Mouse (Mus musculus): ENCODE results near the gene Foxd1. TPM values are rescaled to one million over a fixed set of nuclear protein-coding genes. Genes with fewer than 3 reads are reported as not detected.
A peak's percentile ranks its signal among the peaks of the same experiment; 100 is the strongest.

The Foxd1 gene
- 1 to 10 TPM; 1.5 to 1.9 TPM for total RNA-seq (2021)
- long read RNA-seq, experiment 1, full-length matches to known transcripts = 2 of 2 reads
- long read RNA-seq, experiment 1, partial matches to known transcripts = 0 of 2 reads
- long read RNA-seq, experiment 1, other reads (novel, unspliced or antisense) = 0 of 2 reads
- long read RNA-seq, experiment 2, full-length matches to known transcripts = 3 of 3 reads
- long read RNA-seq, experiment 2, partial matches to known transcripts = 0 of 3 reads
- long read RNA-seq, experiment 2, other reads (novel, unspliced or antisense) = 0 of 3 reads

DNA sequence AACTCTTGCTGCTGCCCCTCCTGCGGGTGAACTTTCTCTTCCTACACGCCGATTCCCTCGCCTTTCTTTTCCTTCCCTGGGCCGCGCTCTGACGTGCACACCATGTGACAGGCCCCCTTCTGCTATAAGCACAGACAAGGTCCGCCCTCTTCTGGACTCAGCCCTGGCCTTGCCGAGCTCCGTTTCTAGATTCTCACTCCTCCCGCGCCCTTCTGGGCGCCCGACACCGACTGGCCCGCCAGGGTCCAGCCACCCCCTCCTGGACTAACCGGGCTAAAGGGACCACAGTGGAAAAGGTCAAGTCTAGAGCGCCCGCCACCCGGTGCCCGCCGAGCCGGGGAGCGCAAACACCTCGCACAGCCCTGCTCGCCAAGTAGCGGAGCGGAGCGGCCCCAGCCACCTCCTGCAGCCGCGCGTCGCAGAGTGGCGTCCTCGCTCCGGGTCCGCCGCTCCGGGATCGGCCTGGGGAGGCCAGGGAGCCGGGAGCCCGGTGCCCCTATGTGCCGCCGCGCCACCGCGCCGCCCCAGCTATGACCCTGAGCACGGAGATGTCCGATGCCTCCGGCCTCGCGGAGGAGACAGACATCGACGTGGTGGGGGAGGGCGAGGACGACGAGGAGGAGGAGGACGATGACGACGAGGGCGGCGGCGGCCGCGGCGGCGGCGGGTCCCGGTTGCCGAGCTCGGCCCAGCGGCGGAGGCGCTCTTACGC lies at the start of gene Foxd1:
Gene Foxd1, plus strand, starts transcription at position 153 of the 712 bp plus-strand sequence.
- intact Hi-C loops (cut with DNase I) = loop anchor here (5.0 kb wide), 2 partner anchors 218 to 233 kb away; no protein-coding TSS in a partner anchor
- peak in 1 of 2 experiments; percentile 19 for DNase-seq (ENCODE audit: extremely low spot score in 1 of 2, low spot score in 2 of 2)
- TF ChIP-seq CTCF (IDR thresholded peaks at IDR 0.05) = no peak
- H3K4me3 ChIP-seq = peak within 1 kb of the TSS; percentile 28
- no peak within 1 kb of the TSS for H3K27ac ChIP-seq

DNA sequence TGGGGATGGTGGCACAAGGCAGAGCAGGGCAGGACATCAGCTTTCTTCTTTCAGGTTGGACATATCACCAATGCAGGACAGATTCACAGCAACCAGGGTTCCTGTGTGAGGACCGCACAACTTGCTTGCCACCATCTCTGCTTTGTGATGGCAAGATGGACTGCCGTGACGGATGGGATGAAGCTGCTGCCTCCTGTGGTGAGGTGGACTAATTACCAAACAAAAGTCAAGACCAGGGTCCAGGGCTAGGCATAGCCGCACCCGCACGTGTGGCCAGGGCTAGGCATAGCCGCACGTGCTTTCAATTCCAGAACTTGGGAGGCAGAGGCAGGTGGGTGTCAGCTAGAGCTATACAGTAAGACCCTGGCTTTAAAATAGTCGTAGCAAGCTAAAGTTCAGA lies 48.8 kb upstream of the Foxd1 start:
- no peak; the same call in 1 of the 2 replicates for TF ChIP-seq CTCF (IDR thresholded peaks at IDR 0.05)
- no peak overlapping the region for H3K27ac ChIP-seq
- no peak for DNase-seq (ENCODE audit: extremely low spot score in 1 of 2, low spot score in 2 of 2)
- H3K4me3 ChIP-seq = no peak overlapping the region
- intact Hi-C loops (cut with DNase I) = no loop called here

DNA sequence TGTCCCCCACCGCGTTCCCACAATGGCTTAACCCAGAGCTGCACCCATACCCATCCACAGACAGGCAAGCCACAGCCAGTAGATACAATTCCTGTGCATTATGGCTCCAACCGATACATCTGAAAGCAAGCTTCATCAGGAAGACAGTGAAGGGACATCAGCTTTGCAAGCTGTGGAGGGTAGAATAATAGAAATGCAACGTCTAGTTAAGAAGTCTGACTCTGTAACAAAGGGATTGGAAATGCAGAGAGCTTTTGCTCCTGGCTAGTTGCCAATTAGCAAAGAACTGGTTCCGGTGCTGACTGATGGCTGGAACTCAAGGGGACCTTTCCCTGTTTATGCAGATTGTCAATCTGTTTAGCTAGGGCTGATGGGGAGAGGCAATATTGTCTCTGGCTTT lies 47.6 kb upstream of the Foxd1 start:
- DNase-seq (ENCODE audit: extremely low spot score in 1 of 2, low spot score in 2 of 2) = no peak
- no peak for TF ChIP-seq CTCF (IDR thresholded peaks at IDR 0.05)
- intact Hi-C loops (cut with DNase I) = no loop called here
- Histone ChIP-seq H3K4me3 (no peak overlapping the region), H3K27ac (no peak overlapping the region)

DNA sequence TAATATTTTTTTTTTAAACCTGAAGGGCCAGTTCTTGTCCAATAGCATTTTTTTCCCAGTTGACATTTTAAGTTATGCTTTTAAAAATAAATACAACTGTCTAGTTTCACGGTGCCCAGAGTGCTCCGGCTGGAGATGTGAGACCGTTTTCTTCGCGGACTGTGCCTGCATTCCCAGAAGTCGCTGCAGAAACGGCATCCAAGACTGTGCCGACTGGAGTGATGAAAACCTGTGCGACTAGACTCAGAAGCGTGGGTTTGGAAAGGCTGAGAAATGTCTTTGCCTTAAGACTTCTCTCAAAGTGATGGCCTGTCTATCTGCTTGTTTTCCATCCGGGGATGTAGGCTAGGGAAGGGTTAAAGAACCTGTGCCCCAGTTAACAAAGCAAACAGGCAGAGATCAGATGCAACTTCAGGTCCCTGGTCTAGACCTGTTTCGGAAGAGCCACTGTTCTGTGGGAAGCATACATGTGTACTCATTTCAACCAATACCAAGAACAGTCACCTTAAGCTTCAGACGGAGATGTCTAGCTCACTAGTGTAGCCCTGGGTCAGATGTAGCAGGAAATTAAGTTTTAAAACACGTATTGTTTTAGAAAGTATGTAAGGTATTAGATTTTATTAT lies 47.1 kb upstream of the Foxd1 start:
- intact Hi-C loops (cut with DNase I) = no loop called here
- no peak overlapping the region for H3K4me3 ChIP-seq
- no peak for TF ChIP-seq CTCF (IDR thresholded peaks at IDR 0.05)
- H3K27ac ChIP-seq = no peak overlapping the region
- DNase-seq (ENCODE audit: extremely low spot score in 1 of 2, low spot score in 2 of 2) = peak in 1 of 2 experiments; percentile 19

DNA sequence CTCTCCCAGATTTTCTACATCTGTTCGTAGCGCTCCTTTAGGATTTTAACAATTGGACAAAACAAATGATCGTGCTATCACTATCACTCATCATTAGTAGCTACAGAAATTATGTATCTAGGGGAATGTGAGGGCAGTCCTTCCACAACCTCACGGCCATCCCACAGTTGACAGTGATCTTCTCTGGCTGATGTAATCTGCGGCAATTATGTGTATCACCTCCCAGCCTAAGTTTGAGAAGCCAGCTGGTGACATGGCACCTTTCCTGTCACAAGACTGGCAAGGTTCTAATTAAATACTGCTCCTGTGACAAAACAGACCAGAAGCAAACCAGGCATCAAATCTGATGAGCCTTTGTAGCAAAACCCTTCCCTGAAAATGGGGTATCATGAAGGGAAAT lies 46.0 kb upstream of the Foxd1 start:
- no peak for DNase-seq (ENCODE audit: extremely low spot score in 1 of 2, low spot score in 2 of 2)
- H3K4me3 ChIP-seq = no peak overlapping the region
- intact Hi-C loops (cut with DNase I) = no loop called here
- H3K27ac ChIP-seq = no peak overlapping the region
- no peak for TF ChIP-seq CTCF (IDR thresholded peaks at IDR 0.05)

DNA sequence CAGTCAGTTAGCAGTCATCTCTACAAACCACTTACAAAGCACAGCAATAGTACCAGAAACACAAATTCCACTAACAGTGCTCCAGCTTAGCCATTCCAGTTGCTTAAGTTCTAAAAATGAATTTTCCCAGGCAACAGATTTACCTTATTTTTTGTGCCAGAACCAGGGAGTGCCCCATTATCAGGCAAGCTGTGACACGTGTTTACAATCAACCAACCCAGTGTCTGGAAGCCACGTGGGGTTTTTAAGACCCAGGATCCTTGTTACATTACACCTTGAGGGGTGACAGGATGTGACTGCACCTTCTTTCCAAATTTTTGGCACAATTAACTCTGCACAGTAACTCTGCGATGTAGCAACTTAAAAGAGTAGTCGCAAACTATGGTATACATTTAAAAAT lies 45.3 kb upstream of the Foxd1 start:
- TF ChIP-seq CTCF (IDR thresholded peaks at IDR 0.05) = no peak
- intact Hi-C loops (cut with DNase I) = no loop called here
- H3K4me3 ChIP-seq = no peak overlapping the region
- no peak overlapping the region for H3K27ac ChIP-seq
- no peak for DNase-seq (ENCODE audit: extremely low spot score in 1 of 2, low spot score in 2 of 2)

DNA sequence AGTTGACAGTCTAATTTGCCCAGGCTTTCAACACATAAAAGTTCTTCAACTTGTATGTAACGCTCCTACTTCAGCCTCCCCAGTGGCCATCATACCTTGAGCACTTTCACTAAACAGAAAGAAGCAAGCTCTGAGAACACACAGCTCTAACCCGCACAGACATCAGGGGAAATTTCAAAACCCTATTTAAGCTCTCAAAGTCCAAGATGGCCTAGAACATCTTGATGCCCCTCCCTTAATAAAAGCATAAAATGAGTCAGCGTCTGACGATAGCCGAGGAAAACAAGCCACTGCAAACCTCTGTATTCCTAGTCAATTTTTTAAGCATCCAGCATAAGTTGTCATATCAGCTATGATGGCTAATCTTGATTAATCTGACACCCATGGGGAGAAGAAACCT lies 42.4 kb upstream of the Foxd1 start:
- no peak for TF ChIP-seq CTCF (IDR thresholded peaks at IDR 0.05)
- intact Hi-C loops (cut with DNase I) = loop anchor here (10.0 kb wide), 1 partner anchor 413 kb away; no protein-coding TSS in a partner anchor
- Histone ChIP-seq H3K4me3 (no peak overlapping the region), H3K27ac (no peak overlapping the region)
- no peak for DNase-seq (ENCODE audit: extremely low spot score in 1 of 2, low spot score in 2 of 2)

DNA sequence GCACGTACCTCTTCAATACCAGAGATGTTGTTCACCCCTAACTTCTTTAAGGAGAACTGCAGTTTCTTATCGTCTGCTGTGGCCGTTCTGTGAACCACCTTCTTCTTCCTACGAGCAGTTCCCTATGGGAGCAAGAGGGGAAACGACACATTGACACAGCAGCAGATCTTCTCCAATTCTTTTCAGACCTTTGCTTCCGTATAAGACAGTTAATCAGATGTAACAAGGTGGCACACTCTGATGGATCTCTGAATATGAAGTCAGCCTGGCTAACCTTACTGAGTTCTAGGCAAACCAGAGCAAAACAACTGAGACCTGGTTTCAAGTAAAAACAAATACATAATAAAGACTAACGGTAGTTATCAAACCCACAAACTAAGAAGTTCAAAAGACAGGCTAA lies 40.4 kb upstream of the Foxd1 start:
- intact Hi-C loops (cut with DNase I) = loop anchor here (10.0 kb wide), 1 partner anchor 411 kb away; no protein-coding TSS in a partner anchor
- Histone ChIP-seq H3K27ac (no peak overlapping the region), H3K4me3 (no peak overlapping the region)
- no peak for TF ChIP-seq CTCF (IDR thresholded peaks at IDR 0.05)
- no peak for DNase-seq (ENCODE audit: extremely low spot score in 1 of 2, low spot score in 2 of 2)

DNA sequence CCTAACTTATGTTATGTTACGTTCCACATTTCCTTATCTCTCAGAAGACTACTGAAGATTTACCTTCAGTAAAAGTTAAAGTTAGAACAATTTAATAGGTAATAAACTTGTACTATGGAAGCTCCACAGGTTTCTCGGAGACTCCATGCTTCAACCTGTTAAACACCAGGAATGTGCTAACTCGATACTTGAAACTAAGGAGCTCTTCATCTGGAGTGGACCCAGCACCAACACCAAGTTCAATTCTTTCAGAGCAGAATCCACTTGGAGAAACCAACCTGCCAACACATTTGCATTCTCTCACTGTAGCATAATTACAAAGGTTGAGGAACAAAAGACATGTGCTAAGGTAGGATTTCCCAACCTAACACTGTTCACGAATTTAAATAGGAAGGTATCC lies 38.9 kb upstream of the Foxd1 start:
- no peak for TF ChIP-seq CTCF (IDR thresholded peaks at IDR 0.05)
- no peak for DNase-seq (ENCODE audit: extremely low spot score in 1 of 2, low spot score in 2 of 2)
- H3K27ac ChIP-seq = no peak overlapping the region
- no peak overlapping the region for H3K4me3 ChIP-seq
- intact Hi-C loops (cut with DNase I) = loop anchor here (10.0 kb wide), 1 partner anchor 410 kb away; no protein-coding TSS in a partner anchor

DNA sequence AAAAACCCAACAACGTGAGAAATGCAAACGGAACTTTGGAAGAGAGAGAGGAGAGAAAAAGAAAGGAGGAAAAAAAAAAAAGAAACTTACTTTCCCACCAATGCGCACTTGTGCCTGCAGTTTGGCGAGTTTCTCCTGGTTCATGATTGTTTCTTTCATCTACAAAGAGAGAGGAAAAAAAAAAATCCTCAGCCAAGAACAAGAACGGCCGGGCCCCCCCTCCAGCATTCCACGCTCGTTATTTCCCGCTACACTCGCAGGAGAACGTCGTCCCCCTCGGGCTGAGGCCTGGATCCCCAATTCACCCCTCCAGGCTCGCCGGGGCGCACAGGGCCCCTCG lies 37.9 kb upstream of the Foxd1 start:
- intact Hi-C loops (cut with DNase I) = loop anchor here (1.0 to 10.0 kb wide), 2 partner anchors 53 to 409 kb away; partner anchors contain the start of genes Ankra2 and Utp15
- Histone ChIP-seq H3K27ac (no peak overlapping the region; the same call in 1 of the 2 replicates), H3K4me3 (peak overlapping the region; percentile 88)
- DNase-seq (ENCODE audit: extremely low spot score in 1 of 2, low spot score in 2 of 2) = no peak
- no peak for TF ChIP-seq CTCF (IDR thresholded peaks at IDR 0.05)

DNA sequence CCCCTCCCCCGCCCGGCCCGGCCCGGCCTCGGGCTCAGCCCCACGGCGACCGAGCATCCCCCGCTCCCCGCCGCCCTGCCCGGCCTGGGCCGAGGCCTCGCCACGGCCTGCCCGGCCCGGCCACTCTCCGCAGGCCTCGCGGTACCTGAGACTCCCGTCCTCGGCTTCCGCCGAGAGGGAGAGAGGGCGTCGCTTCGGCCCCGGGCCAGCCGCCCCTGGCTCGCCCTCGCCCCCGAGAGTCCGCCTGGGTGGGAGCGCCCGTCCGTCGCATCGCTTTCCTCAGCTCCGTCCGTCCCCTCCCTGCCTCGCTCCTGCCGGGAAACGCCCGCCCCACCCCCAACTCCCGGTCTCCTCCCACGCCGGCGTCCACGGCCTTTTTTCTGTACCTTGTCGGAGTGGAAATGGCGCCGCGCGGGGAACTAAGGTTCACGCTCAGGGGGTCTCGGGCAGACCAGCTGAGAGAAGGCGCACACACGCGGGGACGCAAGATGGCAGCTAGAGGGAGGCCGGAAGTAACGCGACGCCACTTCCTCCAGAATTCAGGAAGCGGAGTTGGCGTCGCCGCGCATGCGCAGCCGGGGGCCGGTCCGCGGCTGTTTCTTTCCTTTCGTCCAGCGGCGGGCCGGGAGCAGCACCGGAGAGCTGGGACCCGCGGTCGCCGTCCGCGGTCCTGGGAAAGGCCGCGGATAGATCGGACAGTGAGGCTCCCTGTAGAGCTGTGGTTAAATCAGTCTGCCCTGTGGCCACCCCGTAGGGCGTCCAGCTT lies 37.4 kb upstream of the Foxd1 start, which contains the start of gene Btf3:
Gene Btf3, minus strand, starts transcription at position 527 of the 766 bp plus-strand sequence.
- peak; percentile 93 to 96 for DNase-seq (ENCODE audit: extremely low spot score in 1 of 2, low spot score in 2 of 2)
- peak; percentile 22 for TF ChIP-seq CTCF (IDR thresholded peaks at IDR 0.05)
- intact Hi-C loops (cut with DNase I) = loop anchor here (1.0 to 10.0 kb wide), 2 partner anchors 53 to 408 kb away; partner anchors contain the start of genes Ankra2 and Utp15
- H3K4me3 ChIP-seq = peak within 1 kb of the TSS; percentile 88
- H3K27ac ChIP-seq = peak within 1 kb of the TSS; percentile 90

All from left cerebral cortex, adult 2 months (tissue).